Mouse (Mus musculus): ENCODE data around the gene Ppp1r18.
"Not testable (repeated sequence)": the region's sequence is repeated elsewhere in the genome, so short reads cannot be mapped to it uniquely, and the experiment has no call there.

Ppp1r18 gene

GRCm38 (mm10) chr17:35836991-35837422 is 28.4 kb upstream of the Ppp1r18 start:
- DNase-seq (ENCODE audit: extremely low spot score, low read depth, low spot score), result no peak

DNA sequence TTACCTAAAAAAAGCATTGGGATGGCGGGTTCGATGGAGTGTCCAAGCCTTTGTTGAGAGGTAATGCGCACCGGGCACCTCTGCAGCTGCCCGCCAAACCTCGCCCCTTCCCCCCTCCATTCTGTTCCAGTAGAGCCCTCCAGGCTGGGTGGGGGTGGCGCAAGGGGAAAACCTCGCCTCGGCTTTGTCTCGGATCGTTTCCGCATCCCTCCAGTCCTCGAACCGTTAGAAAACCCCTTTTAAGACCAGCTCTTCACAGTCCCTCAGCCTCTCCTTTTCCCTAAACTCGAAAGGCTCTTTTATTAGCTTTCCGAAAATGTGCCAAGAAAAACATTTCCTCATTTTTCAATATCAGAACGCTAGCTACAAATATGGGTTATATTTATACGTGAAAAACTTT is 27.9 kb upstream of the Ppp1r18 start:
- no peak for DNase-seq (ENCODE audit: extremely low spot score, low read depth, low spot score)

DNA sequence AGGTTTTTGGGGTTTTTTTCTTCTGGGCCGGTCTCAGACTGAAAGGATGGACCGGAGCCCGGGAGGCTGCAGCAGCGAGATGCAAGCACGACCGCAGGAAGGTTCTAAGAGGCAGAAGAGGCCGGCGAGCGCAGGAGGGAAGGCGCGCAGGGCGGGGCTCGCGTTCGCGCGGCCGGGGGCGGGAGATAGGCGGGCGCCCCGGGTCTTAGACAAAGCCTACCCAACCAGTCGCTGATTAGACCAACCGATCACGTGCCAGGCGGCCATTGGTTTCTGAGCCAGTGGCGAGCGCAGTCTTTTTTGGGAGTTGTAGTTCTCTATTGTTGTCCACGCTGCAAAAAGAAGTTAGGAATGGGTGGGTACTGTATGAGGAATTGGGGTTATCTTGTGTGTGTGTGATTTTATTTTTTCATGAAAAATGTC is 27.3 kb upstream of the Ppp1r18 start, which contains the start of gene Tubb5:
Gene Tubb5 (minus strand): TSS at position 185 of the 423 bp plus-strand sequence.
- DNase-seq (ENCODE audit: extremely low spot score, low read depth, low spot score), result no peak

- no peak for DNase-seq (ENCODE audit: extremely low spot score, low read depth, low spot score)
Measured at GRCm38 (mm10) chr17:35838570-35838969, 26.8 kb upstream of the Ppp1r18 start.

- DNase-seq (ENCODE audit: extremely low spot score, low read depth, low spot score), result not testable (repeated sequence)
Measured at GRCm38 (mm10) chr17:35839002-35839401, 26.4 kb upstream of the Ppp1r18 start.

GRCm38 (mm10) chr17:35840561-35840960 is 24.8 kb upstream of the Ppp1r18 start:
- no peak for DNase-seq (ENCODE audit: extremely low spot score, low read depth, low spot score)

- peak; percentile 99 for DNase-seq (ENCODE audit: extremely low spot score, low read depth, low spot score)
Measured at GRCm38 (mm10) chr17:35841076-35841950, 24.1 kb upstream of the Ppp1r18 start, which contains the start of gene Mdc1. Mdc1 (plus strand) TSS chr17:35841515.

- DNase-seq (ENCODE audit: extremely low spot score, low read depth, low spot score), result no peak
Measured at GRCm38 (mm10) chr17:35842006-35842405, 23.4 kb upstream of the Ppp1r18 start.

DNA sequence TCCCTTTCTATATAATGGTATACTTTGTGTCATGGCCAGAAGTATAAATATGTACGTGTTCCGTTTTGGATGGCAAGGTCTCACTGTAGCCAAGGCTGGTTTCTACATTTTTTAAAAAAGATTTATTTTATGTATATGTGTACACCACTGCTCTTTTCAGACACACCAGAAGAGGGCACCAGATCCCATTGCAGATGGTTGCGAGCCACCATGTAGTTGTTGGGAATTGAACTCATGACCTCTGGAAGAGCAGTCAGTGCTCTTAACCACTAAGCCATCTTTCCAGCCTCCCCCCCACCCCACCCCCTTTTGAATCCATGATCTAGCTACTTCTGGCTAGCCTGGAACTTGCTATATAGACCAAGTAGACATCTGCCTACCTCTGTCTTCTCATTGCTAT is 21.9 kb upstream of the Ppp1r18 start:
- no peak for DNase-seq (ENCODE audit: extremely low spot score, low read depth, low spot score)

GRCm38 (mm10) chr17:35848112-35848511 is 17.3 kb upstream of the Ppp1r18 start:
- DNase-seq (ENCODE audit: extremely low spot score, low read depth, low spot score), result no peak

DNA sequence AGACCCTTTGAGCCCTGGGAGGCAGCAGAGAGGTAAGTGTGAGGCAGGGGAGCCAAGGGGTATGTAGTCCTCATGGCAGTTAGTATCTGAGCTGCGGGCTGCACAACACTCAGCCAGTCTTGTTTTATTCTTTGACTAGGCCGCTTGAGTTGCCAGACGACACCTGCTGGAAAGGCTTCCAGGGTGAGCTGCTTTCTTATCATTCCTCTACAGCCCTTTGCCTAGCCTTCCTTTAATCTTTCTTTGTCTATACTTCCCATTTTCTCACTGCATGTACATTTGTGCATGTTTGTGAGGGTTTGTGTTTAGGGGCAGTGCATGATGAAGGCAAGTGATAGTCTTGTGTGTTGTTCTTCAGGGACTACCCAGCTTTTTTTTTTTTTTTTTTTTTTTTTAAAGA is 14.4 kb upstream of the Ppp1r18 start:
- DNase-seq (ENCODE audit: extremely low spot score, low read depth, low spot score), result no peak

GRCm38 (mm10) chr17:35859371-35859770 is 6.0 kb upstream of the Ppp1r18 start:
- DNase-seq (ENCODE audit: extremely low spot score, low read depth, low spot score), result no peak

GRCm38 (mm10) chr17:35859835-35860234 is 5.6 kb upstream of the Ppp1r18 start:
- no peak for DNase-seq (ENCODE audit: extremely low spot score, low read depth, low spot score)

- no peak for DNase-seq (ENCODE audit: extremely low spot score, low read depth, low spot score)
Measured at GRCm38 (mm10) chr17:35860831-35861197, 4.6 kb upstream of the Ppp1r18 start.

- DNase-seq (ENCODE audit: extremely low spot score, low read depth, low spot score), result no peak
Measured at GRCm38 (mm10) chr17:35861198-35861857, 4.1 kb upstream of the Ppp1r18 start, which contains the start of gene Nrm. Nrm (plus strand) TSS chr17:35861318.

DNA sequence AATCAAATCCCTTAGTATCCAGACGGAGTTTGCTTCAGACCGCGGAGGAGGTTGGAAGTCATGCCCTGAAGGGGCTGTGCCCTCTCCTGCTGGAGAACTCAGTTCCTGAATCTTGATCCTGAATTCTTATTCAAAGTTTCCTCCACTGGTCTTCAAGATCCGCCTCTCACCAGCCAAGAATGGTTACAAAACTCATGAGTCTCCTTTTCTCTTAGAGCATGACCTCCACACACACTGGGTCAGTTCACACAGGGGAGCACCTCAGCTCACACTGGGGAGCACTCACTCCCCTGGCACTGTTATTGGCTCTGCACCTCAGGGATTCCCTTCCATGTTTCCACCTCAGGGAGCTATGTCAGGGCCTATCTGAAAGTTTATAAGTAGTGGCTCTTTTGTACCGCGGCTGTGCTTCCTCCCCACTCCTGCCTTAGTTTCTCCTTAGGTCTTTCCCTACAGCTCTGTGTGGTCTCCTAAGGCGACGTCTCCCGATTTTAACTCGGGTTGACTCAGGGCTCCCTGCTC is 500 bp upstream of the Ppp1r18 start:
- no peak for DNase-seq (ENCODE audit: extremely low spot score, low read depth, low spot score)

DNA sequence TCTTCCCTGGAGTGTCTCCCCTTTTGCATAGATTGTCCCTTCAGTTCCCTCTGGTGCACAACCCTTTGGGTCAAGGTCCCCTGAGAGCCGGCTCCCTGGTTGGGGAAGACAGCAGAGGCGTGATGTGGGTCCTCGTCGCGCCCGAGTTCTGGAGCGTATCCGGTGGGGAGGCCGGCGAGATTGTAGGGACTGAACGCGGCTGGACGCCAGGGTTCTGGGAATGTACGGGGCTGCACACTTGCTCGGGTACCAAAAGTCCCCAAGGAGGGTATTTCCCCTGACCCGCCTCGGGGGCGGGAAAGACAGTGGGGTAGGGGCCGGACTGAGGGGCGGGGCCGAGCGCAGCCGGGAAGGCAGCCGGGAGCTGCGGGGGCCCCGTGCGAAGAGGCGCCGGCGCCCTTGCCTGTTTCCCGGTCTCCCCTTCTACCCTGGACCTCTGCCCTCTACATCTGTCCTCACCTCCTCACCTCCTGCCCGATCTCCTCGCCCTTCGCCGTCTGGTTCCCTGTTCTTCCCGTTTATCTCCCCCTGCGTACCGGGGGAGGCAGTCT is 963 bp downstream of the Ppp1r18 start:
- no peak for DNase-seq (ENCODE audit: extremely low spot score, low read depth, low spot score)

- no peak for DNase-seq (ENCODE audit: extremely low spot score, low read depth, low spot score)
Measured at GRCm38 (mm10) chr17:35866911-35867890, 1.8 kb downstream of the Ppp1r18 start.

DNA sequence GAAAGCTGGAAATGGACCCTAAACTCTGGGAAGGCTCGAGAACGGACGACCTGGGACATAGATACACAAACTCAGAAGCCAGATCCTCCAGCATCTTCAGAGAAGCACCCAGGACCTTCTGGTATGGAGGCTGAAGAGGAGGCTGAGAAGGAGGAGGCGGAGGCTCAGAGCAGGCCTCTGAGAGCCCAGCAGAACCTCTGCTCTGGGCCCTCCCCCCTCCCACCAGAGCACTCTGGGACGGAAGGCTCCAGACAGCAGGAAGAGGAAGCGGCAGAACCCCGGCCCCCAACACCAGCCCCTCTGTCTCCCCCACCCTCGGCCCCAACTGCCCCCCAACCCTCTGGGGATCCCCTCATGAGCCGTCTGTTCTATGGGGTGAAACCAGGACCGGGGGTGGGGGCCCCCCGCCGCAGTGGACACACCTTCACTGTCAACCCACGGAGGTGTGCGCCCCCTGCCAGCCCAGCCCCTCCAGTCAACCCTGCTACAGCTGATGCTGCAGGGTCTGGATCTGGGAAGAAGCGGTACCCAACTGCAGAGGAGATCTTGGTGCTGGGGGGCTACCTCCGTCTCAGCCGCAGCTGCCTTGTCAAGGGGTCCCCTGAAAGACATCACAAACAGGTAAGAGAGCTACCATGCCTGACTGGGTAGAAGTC is 2.9 kb downstream of the Ppp1r18 start:
- no peak for DNase-seq (ENCODE audit: extremely low spot score, low read depth, low spot score)

GRCm38 (mm10) chr17:35868961-35869345 is 3.6 kb downstream of the Ppp1r18 start:
- no peak for DNase-seq (ENCODE audit: extremely low spot score, low read depth, low spot score)

Measured in hindlimb bud, embryonic 11.5 days (tissue).